Mouse (Mus musculus) MEL (cell line): Measurements from ENCODE around the gene Nrarp.

Experiments used
- BHLHE40 ChIP-seq: IDR thresholded peaks from 2 replicates; pipeline ENCODE4 v1.6.1; 2012; ENCODE audit warnings: low read depth, mild to moderate bottlenecking, inconsistent platforms, low read length, improper control_type of control experiment, borderline replicate concordance
- CTCF ChIP-seq, 3 experiments: IDR thresholded peaks in 2 of 3; conservative IDR thresholded peaks in 1 of 3; 2 replicates each; pipeline ENCODE4 v1.5.1; 2011 to 2012; ENCODE audit warnings: low read length in 3 of 3, low read depth in 2 of 3, mild to moderate bottlenecking in 2 of 3, improper control_type of control experiment in 1 of 3, inconsistent platforms in 1 of 3, mixed read lengths in 1 of 3, moderate library complexity in 1 of 3; ENCODE audit not compliant: control insufficient read depth in 1 of 3, insufficient read depth in 1 of 3, poor library complexity in 1 of 3, severe bottlenecking in 1 of 3
- HCFC1 ChIP-seq: IDR thresholded peaks from 2 replicates; pipeline ENCODE4 v1.6.1; 2012; ENCODE audit warnings: low read depth, mild to moderate bottlenecking, inconsistent platforms, low read length, improper control_type of control experiment, moderate library complexity
- MAFK ChIP-seq: IDR thresholded peaks from 2 replicates; pipeline ENCODE4 v1.6.1; 2011; ENCODE audit warnings: low read depth, mild to moderate bottlenecking, low read length, improper control_type of control experiment, borderline replicate concordance
- NELFE ChIP-seq: IDR thresholded peaks from 2 replicates; pipeline ENCODE4 v1.6.1; 2011; ENCODE audit warnings: low read depth, low read length, improper control_type of control experiment
- POLR2A ChIP-seq, 2 experiments: IDR thresholded peaks; 2 replicates each; pipeline ENCODE4 v1.6.1; 2011 to 2012; ENCODE audit warnings: low read length in 2 of 2, mild to moderate bottlenecking in 2 of 2, control low read depth in 1 of 2, improper control_type of control experiment in 1 of 2, low read depth in 1 of 2, moderate library complexity in 1 of 2; ENCODE audit not compliant: control insufficient read depth in 1 of 2, insufficient read depth in 1 of 2, poor library complexity in 1 of 2

- TF ChIP-seq CTCF (IDR thresholded peaks at IDR 0.05 in 2 of 3, conservative IDR thresholded peaks at IDR 0.05 in 1 of 3; ENCODE audit: control insufficient read depth in 1 of 3, insufficient read depth in 1 of 3, low read depth in 2 of 3, low read length in 3 of 3, poor library complexity in 1 of 3, severe bottlenecking in 1 of 3) (no peak), MAFK (no peak), BHLHE40 (no peak), POLR2A (IDR thresholded peaks at IDR 0.05; ENCODE audit: control insufficient read depth in 1 of 2, insufficient read depth in 1 of 2, low read depth in 1 of 2, low read length in 2 of 2, poor library complexity in 1 of 2) (no peak), NELFE (no peak), HCFC1 (no peak)
Measured at GRCm38 (mm10) chr2:25176573-25176972, 4.0 kb upstream of the Nrarp start.
